Mouse (Mus musculus): ENCODE data around the gene Med16. TPM values are rescaled to one million over a fixed set of nuclear protein-coding genes. Genes with fewer than 3 reads are reported as not detected.

Gene Med16
- polyA plus RNA-seq, 1 experiment from 2014 or later: 36.5 TPM

- 67% methylated on average over 11 of the region's 11 CpGs for WGBS
- DNase-seq (ENCODE audit: low spot score): no peak
- H3K9ac ChIP-seq (replicated peaks; ENCODE audit: low read length): no peak overlapping the region
- peaks cover 20% of the 10 kb centered on the region for H3K27me3 ChIP-seq (ENCODE audit: control insufficient read depth, insufficient read depth, low read length)
- peaks cover 5% of the 10 kb centered on the region for H3K4me1 ChIP-seq (ENCODE audit: control insufficient read depth, insufficient read depth, low read length)
- no peak overlapping the region for H3K4me3 ChIP-seq (ENCODE audit: low read depth, low read length)
- no peak overlapping the region for H3K27ac ChIP-seq (replicated peaks; ENCODE audit: low read depth, low read length)
- no peak overlapping the region for H3K4me2 ChIP-seq (ENCODE audit: low read depth, low read length)
- H3K9me3 ChIP-seq (replicated peaks; ENCODE audit: control insufficient read depth, low read length): no peaks in the 10 kb centered on the region
- peaks cover 2% of the 10 kb centered on the region; the same call in 1 of the 2 replicates for H3K36me3 ChIP-seq (replicated peaks; ENCODE audit: control insufficient read depth, insufficient read depth, low read depth, low read length)
- no peak for ATAC-seq (replicated peaks; ENCODE audit: insufficient number of reproducible peaks, low FRiP score, low TSS enrichment, low read depth)
Measured at GRCm38 (mm10) chr10:79914131-79914947, 5.6 kb upstream of the Med16 start.

DNA sequence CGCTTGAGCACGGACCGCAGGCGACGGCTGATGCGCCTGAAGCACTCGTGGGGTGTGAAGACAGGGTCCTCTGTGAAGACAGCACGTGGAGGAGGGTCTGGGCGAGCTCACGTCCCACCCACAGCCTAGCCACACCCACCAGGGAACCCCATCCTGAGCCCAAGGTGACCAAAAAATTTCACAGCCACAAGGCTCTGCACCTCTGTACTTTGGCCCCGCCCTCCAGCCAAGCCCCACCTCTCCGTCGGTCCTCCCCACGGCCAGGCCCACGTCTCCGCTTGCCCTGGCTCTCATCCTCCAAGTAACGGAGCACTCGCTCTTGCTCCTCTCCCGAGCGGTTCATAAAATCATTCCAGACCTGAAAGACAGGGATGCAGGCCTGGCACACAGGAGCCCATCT is 3.7 kb upstream of the Med16 start:
- peaks cover under 1% of the 10 kb centered on the region for H3K27me3 ChIP-seq (ENCODE audit: control insufficient read depth, insufficient read depth, low read length)
- H3K9ac ChIP-seq (replicated peaks; ENCODE audit: low read length): no peak overlapping the region
- H3K36me3 ChIP-seq (replicated peaks; ENCODE audit: control insufficient read depth, insufficient read depth, low read depth, low read length): peaks cover 2% of the 10 kb centered on the region; the same call in 1 of the 2 replicates
- no peak overlapping the region for H3K4me3 ChIP-seq (ENCODE audit: low read depth, low read length)
- no peak for DNase-seq (ENCODE audit: low spot score)
- H3K27ac ChIP-seq (replicated peaks; ENCODE audit: low read depth, low read length): no peak overlapping the region
- H3K4me2 ChIP-seq (ENCODE audit: low read depth, low read length): no peak overlapping the region
- H3K9me3 ChIP-seq (replicated peaks; ENCODE audit: control insufficient read depth, low read length): no peaks in the 10 kb centered on the region
- no peak for ATAC-seq (replicated peaks; ENCODE audit: insufficient number of reproducible peaks, low FRiP score, low TSS enrichment, low read depth)
- 65% methylated on average over 20 of the region's 20 CpGs for WGBS
- H3K4me1 ChIP-seq (ENCODE audit: control insufficient read depth, insufficient read depth, low read length): peaks cover 3% of the 10 kb centered on the region

- Histone ChIP-seq H3K4me2 (ENCODE audit: low read depth, low read length) (no peak within 1 kb of the TSS), H3K4me1 (ENCODE audit: control insufficient read depth, insufficient read depth, low read length) (no peaks in the 10 kb centered on the region; the same call in 1 of the 2 replicates), H3K27ac (replicated peaks; ENCODE audit: low read depth, low read length) (no peak within 1 kb of the TSS), H3K9ac (replicated peaks; ENCODE audit: low read length) (no peak within 1 kb of the TSS), H3K36me3 (replicated peaks; ENCODE audit: control insufficient read depth, insufficient read depth, low read depth, low read length) (peaks cover 2% of the 10 kb centered on the region; the same call in 1 of the 2 replicates), H3K9me3 (replicated peaks; ENCODE audit: control insufficient read depth, low read length) (no peaks in the 10 kb centered on the region), H3K4me3 (ENCODE audit: low read depth, low read length) (no peak within 1 kb of the TSS), H3K27me3 (ENCODE audit: control insufficient read depth, insufficient read depth, low read length) (no peaks in the 10 kb centered on the region)
- ATAC-seq (replicated peaks; ENCODE audit: insufficient number of reproducible peaks, low FRiP score, low TSS enrichment, low read depth) (no peak), DNase-seq (ENCODE audit: low spot score) (no peak)
- WGBS: 92% methylated on average over 4 of the region's 4 CpGs
Measured at GRCm38 (mm10) chr10:79910556-79910955, 1.8 kb upstream of the Med16 start, which contains the start of gene Gm26602. Gene Gm26602, plus strand, starts transcription at chr10:79910856.

DNA sequence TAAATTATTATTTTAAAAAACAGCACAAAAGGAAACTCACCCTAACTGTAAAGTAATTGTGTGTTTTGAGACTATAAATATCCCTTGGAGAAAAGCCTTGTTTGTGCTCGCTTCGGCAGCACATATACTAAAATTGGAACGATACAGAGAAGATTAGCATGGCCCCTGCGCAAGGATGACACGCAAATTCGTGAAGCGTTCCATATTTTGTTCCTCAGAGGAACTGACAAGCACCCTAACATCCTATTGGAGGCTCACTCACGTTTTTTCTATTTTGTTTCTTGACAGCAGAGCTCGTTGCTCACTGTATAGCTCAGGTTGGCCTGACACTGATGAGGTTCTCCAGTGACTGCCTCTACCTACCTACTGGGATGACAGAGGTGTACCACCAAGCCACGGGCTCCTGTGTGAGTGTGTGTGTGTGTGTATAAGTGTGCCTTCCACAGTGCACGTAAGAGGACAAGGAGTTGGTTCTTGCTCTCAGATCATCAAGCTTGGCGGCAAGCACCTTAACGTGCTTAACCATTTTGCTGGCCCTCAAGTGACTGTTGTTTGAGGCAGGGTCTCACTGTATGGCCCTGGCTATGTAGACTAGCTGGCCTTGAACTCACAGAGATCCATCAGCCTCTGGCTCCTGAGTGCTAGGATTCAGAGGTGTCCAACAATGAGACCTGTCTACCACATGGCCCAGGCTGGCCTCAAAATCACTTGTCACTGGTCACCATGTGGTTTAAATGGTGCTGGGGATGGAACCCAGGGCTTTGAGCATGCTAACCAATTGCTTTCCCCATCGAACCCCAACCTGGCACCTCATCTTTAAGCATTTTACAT is 584 bp upstream of the Med16 start:
- whole genome bisulfite sequencing: 26% methylated on average over 14 of the region's 14 CpGs
- peaks cover 7% of the 10 kb centered on the region for H3K36me3 ChIP-seq (replicated peaks; ENCODE audit: control insufficient read depth, insufficient read depth, low read depth, low read length)
- H3K27me3 ChIP-seq (ENCODE audit: control insufficient read depth, insufficient read depth, low read length): no peaks in the 10 kb centered on the region
- no peak overlapping the region for H3K9ac ChIP-seq (replicated peaks; ENCODE audit: low read length)
- DNase-seq (ENCODE audit: low spot score) (no peak), ATAC-seq (replicated peaks; ENCODE audit: insufficient number of reproducible peaks, low FRiP score, low TSS enrichment, low read depth) (peak; percentile 23; the same call in 1 of the 2 replicates)
- H3K4me1 ChIP-seq (ENCODE audit: control insufficient read depth, insufficient read depth, low read length): no peaks in the 10 kb centered on the region; the same call in 1 of the 2 replicates
- no peaks in the 10 kb centered on the region for H3K9me3 ChIP-seq (replicated peaks; ENCODE audit: control insufficient read depth, low read length)
- no peak overlapping the region; the same call in 1 of the 2 replicates for H3K27ac ChIP-seq (replicated peaks; ENCODE audit: low read depth, low read length)
- no peak overlapping the region for H3K4me2 ChIP-seq (ENCODE audit: low read depth, low read length)
- H3K4me3 ChIP-seq (ENCODE audit: low read depth, low read length): no peak overlapping the region

- no peak overlapping the region for H3K4me3 ChIP-seq (ENCODE audit: low read depth, low read length)
- H3K9me3 ChIP-seq (replicated peaks; ENCODE audit: control insufficient read depth, low read length): no peaks in the 10 kb centered on the region
- H3K9ac ChIP-seq (replicated peaks; ENCODE audit: low read length): no peak overlapping the region
- WGBS: 95% methylated on average over 10 of the region's 10 CpGs
- H3K27ac ChIP-seq (replicated peaks; ENCODE audit: low read depth, low read length): no peak overlapping the region
- no peaks in the 10 kb centered on the region for H3K27me3 ChIP-seq (ENCODE audit: control insufficient read depth, insufficient read depth, low read length)
- ATAC-seq (replicated peaks; ENCODE audit: insufficient number of reproducible peaks, low FRiP score, low TSS enrichment, low read depth) (no peak), DNase-seq (ENCODE audit: low spot score) (no peak)
- H3K4me2 ChIP-seq (ENCODE audit: low read depth, low read length): no peak overlapping the region
- H3K36me3 ChIP-seq (replicated peaks; ENCODE audit: control insufficient read depth, insufficient read depth, low read depth, low read length): peaks cover 13% of the 10 kb centered on the region
- H3K4me1 ChIP-seq (ENCODE audit: control insufficient read depth, insufficient read depth, low read length): no peaks in the 10 kb centered on the region; the same call in 1 of the 2 replicates
Measured at GRCm38 (mm10) chr10:79907415-79907814, 1.3 kb downstream of the Med16 start.

- Histone ChIP-seq H3K4me2 (ENCODE audit: low read depth, low read length) (no peak overlapping the region), H3K4me1 (ENCODE audit: control insufficient read depth, insufficient read depth, low read length) (no peaks in the 10 kb centered on the region; the same call in 1 of the 2 replicates), H3K27me3 (ENCODE audit: control insufficient read depth, insufficient read depth, low read length) (no peaks in the 10 kb centered on the region), H3K27ac (replicated peaks; ENCODE audit: low read depth, low read length) (no peak overlapping the region), H3K9me3 (replicated peaks; ENCODE audit: control insufficient read depth, low read length) (no peaks in the 10 kb centered on the region), H3K9ac (replicated peaks; ENCODE audit: low read length) (no peak overlapping the region), H3K36me3 (replicated peaks; ENCODE audit: control insufficient read depth, insufficient read depth, low read depth, low read length) (peaks cover 14% of the 10 kb centered on the region), H3K4me3 (ENCODE audit: low read depth, low read length) (no peak overlapping the region)
- 91% methylated on average over 9 of the region's 9 CpGs for WGBS
- ATAC-seq (replicated peaks; ENCODE audit: insufficient number of reproducible peaks, low FRiP score, low TSS enrichment, low read depth) (no peak), DNase-seq (ENCODE audit: low spot score) (no peak)
Measured at GRCm38 (mm10) chr10:79906712-79907111, 2.0 kb downstream of the Med16 start.

DNA sequence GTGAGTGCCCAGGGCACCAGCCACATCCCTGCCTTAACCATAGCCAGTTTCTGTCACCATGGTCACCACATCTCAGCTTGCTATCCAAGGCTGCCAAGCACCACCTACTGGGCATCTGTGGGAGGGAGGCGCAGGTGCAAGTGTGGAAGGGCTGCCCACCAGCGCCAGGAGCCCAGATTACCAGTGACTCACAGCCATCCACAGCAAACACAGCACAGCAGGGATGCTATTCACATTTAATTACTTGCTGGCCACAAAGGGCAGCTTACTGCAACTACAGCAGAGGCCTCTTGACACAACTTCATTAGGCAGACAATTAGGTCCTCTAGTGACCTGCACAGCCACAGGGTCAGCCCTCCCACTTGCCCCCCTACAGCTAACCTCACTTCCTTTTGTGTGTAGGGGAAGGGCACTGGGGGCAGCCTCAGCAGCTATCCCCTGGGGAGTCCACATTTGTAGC is 7.7 kb downstream of the Med16 start:
- no peak overlapping the region for H3K4me2 ChIP-seq (ENCODE audit: low read depth, low read length)
- H3K4me1 ChIP-seq (ENCODE audit: control insufficient read depth, insufficient read depth, low read length): no peaks in the 10 kb centered on the region
- H3K9ac ChIP-seq (replicated peaks; ENCODE audit: low read length): no peak overlapping the region
- H3K27ac ChIP-seq (replicated peaks; ENCODE audit: low read depth, low read length): no peak overlapping the region
- WGBS: 54% methylated on average over 2 of the region's 2 CpGs
- ATAC-seq (replicated peaks; ENCODE audit: insufficient number of reproducible peaks, low FRiP score, low TSS enrichment, low read depth): 0 out of 2 replicates have a peak, but pooled peaks have one; percentile 17
- no peaks in the 10 kb centered on the region for H3K27me3 ChIP-seq (ENCODE audit: control insufficient read depth, insufficient read depth, low read length)
- no peaks in the 10 kb centered on the region; the same call in 1 of the 2 replicates for H3K9me3 ChIP-seq (replicated peaks; ENCODE audit: control insufficient read depth, low read length)
- H3K36me3 ChIP-seq (replicated peaks; ENCODE audit: control insufficient read depth, insufficient read depth, low read depth, low read length): peaks cover 13% of the 10 kb centered on the region
- DNase-seq (ENCODE audit: low spot score): no peak
- no peak overlapping the region for H3K4me3 ChIP-seq (ENCODE audit: low read depth, low read length)
